Mouse (Mus musculus): ENCODE results near the gene Tmprss6. TPM values are rescaled to one million over a fixed set of nuclear protein-coding genes. Genes with fewer than 3 reads are reported as not detected.

Tmprss6 gene
- polyA plus RNA-seq, 1 experiment from 2014 or later: 0.63 TPM

DNA sequence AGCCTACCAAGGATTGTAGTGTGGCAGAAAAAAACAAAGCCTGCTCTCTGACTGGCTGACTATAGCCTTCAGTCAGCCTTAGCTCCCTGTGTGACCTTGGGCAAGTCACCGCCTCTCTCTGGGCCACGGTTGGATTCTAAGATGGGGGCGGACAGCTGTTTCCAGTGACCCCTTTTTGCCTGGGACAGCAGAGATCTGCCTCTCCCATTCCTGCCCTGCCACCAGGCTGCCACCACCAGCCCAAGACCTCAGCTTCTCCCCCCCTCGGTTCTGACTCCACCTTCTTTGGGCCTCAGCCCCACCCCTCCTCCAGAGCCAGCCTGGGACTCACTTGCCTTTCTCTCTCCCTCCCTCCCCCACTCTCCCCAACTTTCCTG lies 30.4 kb downstream of the Tmprss6 start:
- 0 out of 2 replicates have a peak overlapping the region, but pooled peaks have one; percentile 56 for H3K4me2 ChIP-seq (replicated peaks; ENCODE audit: low read depth)
- peaks cover 38% of the 10 kb centered on the region for H3K27me3 ChIP-seq (replicated peaks; ENCODE audit: control insufficient read depth, insufficient read depth, low read length)
- no peak overlapping the region for H3K4me3 ChIP-seq (ENCODE audit: low read depth, low read length)
- no peaks in the 10 kb centered on the region for H3K9me3 ChIP-seq (ENCODE audit: control insufficient read depth)
- 40% methylated on average over 4 of the region's 4 CpGs for WGBS
- no peak for TF ChIP-seq CTCF (IDR thresholded peaks at IDR 0.05; ENCODE audit: low read depth)
- H3K27ac ChIP-seq (ENCODE audit: low read depth, low read length): no peak overlapping the region
- no peaks in the 10 kb centered on the region; the same call in 1 of the 2 replicates for H3K36me3 ChIP-seq (ENCODE audit: control insufficient read depth, insufficient read depth)
- no peaks in the 10 kb centered on the region; the same call in 1 of the 2 replicates for H3K4me1 ChIP-seq (replicated peaks; ENCODE audit: control insufficient read depth, insufficient read depth, low read length)
- no peak overlapping the region for H3K9ac ChIP-seq (ENCODE audit: low read depth, low read length)
- no peak for ATAC-seq

- WGBS: 13% methylated on average over 23 of the region's 23 CpGs
- Histone ChIP-seq H3K27ac (ENCODE audit: low read depth, low read length) (no peak overlapping the region), H3K9me3 (ENCODE audit: control insufficient read depth) (no peaks in the 10 kb centered on the region), H3K36me3 (ENCODE audit: control insufficient read depth, insufficient read depth) (no peaks in the 10 kb centered on the region; the same call in 1 of the 2 replicates), H3K4me3 (ENCODE audit: low read depth, low read length) (peak overlapping the region; percentile 17), H3K9ac (ENCODE audit: low read depth, low read length) (no peak overlapping the region), H3K4me1 (replicated peaks; ENCODE audit: control insufficient read depth, insufficient read depth, low read length) (no peaks in the 10 kb centered on the region; the same call in 1 of the 2 replicates), H3K4me2 (replicated peaks; ENCODE audit: low read depth) (peak overlapping the region; percentile 56), H3K27me3 (replicated peaks; ENCODE audit: control insufficient read depth, insufficient read depth, low read length) (peaks cover 38% of the 10 kb centered on the region)
- no peak for TF ChIP-seq CTCF (IDR thresholded peaks at IDR 0.05; ENCODE audit: low read depth)
- no peak; the same call in 1 of the 2 replicates for ATAC-seq
Measured at GRCm38 (mm10) chr15:78437237-78438017, 31.0 kb downstream of the Tmprss6 start.

GRCm38 (mm10) chr15:78436380-78437192 lies 31.8 kb downstream of the Tmprss6 start:
- H3K9me3 ChIP-seq (ENCODE audit: control insufficient read depth): no peaks in the 10 kb centered on the region

DNA sequence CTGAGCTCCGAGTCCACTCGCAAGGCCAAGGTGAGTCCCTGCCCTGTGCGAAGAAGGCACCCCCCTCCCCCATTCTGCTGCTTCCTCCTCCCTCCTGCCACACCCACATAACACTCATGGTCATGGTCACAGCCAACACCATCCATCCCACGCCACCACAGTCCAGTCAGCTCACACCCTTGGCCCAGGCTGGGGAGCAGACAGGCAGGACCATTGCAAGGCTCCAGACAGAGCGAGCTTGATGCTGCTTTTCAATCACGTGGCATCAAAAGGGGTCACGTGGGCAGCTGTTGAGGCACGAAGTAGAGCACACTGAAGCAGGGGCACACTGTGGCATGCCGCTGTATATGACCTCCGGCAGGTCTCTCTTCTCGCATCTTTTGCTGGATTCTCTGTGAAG lies 32.8 kb downstream of the Tmprss6 start:
- 84% methylated on average over 11 of the region's 11 CpGs for WGBS
- no peaks in the 10 kb centered on the region; the same call in 1 of the 2 replicates for H3K4me1 ChIP-seq (replicated peaks; ENCODE audit: control insufficient read depth, insufficient read depth, low read length)
- no peak for TF ChIP-seq CTCF (IDR thresholded peaks at IDR 0.05; ENCODE audit: low read depth)

More at GRCm38 (mm10) chr15:78436380-78437192, 31.8 kb downstream of the Tmprss6 start:
- peak; percentile 67 for TF ChIP-seq CTCF (IDR thresholded peaks at IDR 0.05; ENCODE audit: low read depth)
- Histone ChIP-seq H3K36me3 (ENCODE audit: control insufficient read depth, insufficient read depth) (peaks cover under 1% of the 10 kb centered on the region; the same call in 1 of the 2 replicates), H3K4me3 (ENCODE audit: low read depth, low read length) (peak overlapping the region; percentile 17), H3K4me1 (replicated peaks; ENCODE audit: control insufficient read depth, insufficient read depth, low read length) (no peaks in the 10 kb centered on the region; the same call in 1 of the 2 replicates), H3K27me3 (replicated peaks; ENCODE audit: control insufficient read depth, insufficient read depth, low read length) (peaks cover 34% of the 10 kb centered on the region), H3K9ac (ENCODE audit: low read depth, low read length) (0 out of 2 replicates have a peak overlapping the region, but pooled peaks have one; percentile 26), H3K27ac (ENCODE audit: low read depth, low read length) (no peak overlapping the region), H3K4me2 (replicated peaks; ENCODE audit: low read depth) (peak overlapping the region; percentile 56)
- 14% methylated on average over 27 of the region's 32 CpGs for WGBS
- peak; percentile 58 for ATAC-seq

GRCm38 (mm10) chr15:78434896-78435520 lies 33.4 kb downstream of the Tmprss6 start:
- Histone ChIP-seq H3K9me3 (ENCODE audit: control insufficient read depth) (no peaks in the 10 kb centered on the region), H3K27ac (ENCODE audit: low read depth, low read length) (no peak overlapping the region), H3K27me3 (replicated peaks; ENCODE audit: control insufficient read depth, insufficient read depth, low read length) (peaks cover 26% of the 10 kb centered on the region), H3K4me2 (replicated peaks; ENCODE audit: low read depth) (no peak overlapping the region), H3K4me1 (replicated peaks; ENCODE audit: control insufficient read depth, insufficient read depth, low read length) (no peaks in the 10 kb centered on the region; the same call in 1 of the 2 replicates), H3K4me3 (ENCODE audit: low read depth, low read length) (no peak overlapping the region), H3K9ac (ENCODE audit: low read depth, low read length) (no peak overlapping the region), H3K36me3 (ENCODE audit: control insufficient read depth, insufficient read depth) (peaks cover 4% of the 10 kb centered on the region; the same call in 1 of the 2 replicates)
- peak; percentile 73 for TF ChIP-seq CTCF (IDR thresholded peaks at IDR 0.05; ENCODE audit: low read depth)
- WGBS: 41% methylated on average over 6 of the region's 6 CpGs
- no peak for ATAC-seq

More for the DNA sequence above, 32.8 kb downstream of the Tmprss6 start:
- no peak overlapping the region for H3K9ac ChIP-seq (ENCODE audit: low read depth, low read length)
- no peaks in the 10 kb centered on the region for H3K9me3 ChIP-seq (ENCODE audit: control insufficient read depth)
- H3K4me3 ChIP-seq (ENCODE audit: low read depth, low read length): no peak overlapping the region
- no peak for ATAC-seq
- H3K4me2 ChIP-seq (replicated peaks; ENCODE audit: low read depth): no peak overlapping the region
- H3K36me3 ChIP-seq (ENCODE audit: control insufficient read depth, insufficient read depth): peaks cover 4% of the 10 kb centered on the region; the same call in 1 of the 2 replicates
- no peak overlapping the region for H3K27ac ChIP-seq (ENCODE audit: low read depth, low read length)
- peaks cover 32% of the 10 kb centered on the region for H3K27me3 ChIP-seq (replicated peaks; ENCODE audit: control insufficient read depth, insufficient read depth, low read length)

Measured in intestine, postnatal 0 days (tissue).